Mouse (Mus musculus) E14TG2a.4 (cell line): ENCODE measurements around the gene Crim1.

Experiments
- H3K27me3 ChIP-seq: 2 replicates; pipeline ENCODE4 v1.6.1; 2014; ENCODE audit warnings: low read length, control low read depth; ENCODE audit not compliant: insufficient read depth
- H3K36me3 ChIP-seq: 2 replicates; pipeline ENCODE4 v1.6.1; 2014; ENCODE audit warnings: low read length, control low read depth; ENCODE audit not compliant: insufficient read depth
- H3K4me1 ChIP-seq: replicated peaks from 2 replicates; pipeline ENCODE4 v1.6.1; 2014; ENCODE audit warnings: low read depth, low read length, control low read depth
- H3K4me3 ChIP-seq: replicated peaks from 2 replicates; pipeline ENCODE4 v1.5.1; 2014; ENCODE audit warnings: mild to moderate bottlenecking, low read length
- H3K9me3 ChIP-seq: 2 replicates; pipeline ENCODE4 v1.6.1; 2014; ENCODE audit warnings: low read length, control low read depth
- CTCF ChIP-seq: conservative IDR thresholded peaks from 2 replicates; pipeline ENCODE4 v1.5.1; 2014; ENCODE audit warnings: low read length
- NANOG ChIP-seq: IDR thresholded peaks from 2 replicates; pipeline ENCODE4 v1.6.1; 2014; ENCODE audit warnings: borderline replicate concordance, low read length, mixed read lengths
- POU5F1 ChIP-seq: IDR thresholded peaks from 2 replicates; pipeline ENCODE4 v1.6.1; 2014; ENCODE audit warnings: low read length, borderline replicate concordance

Crim1 gene

GRCm38 (mm10) chr17:78352500-78352855 lies 152.4 kb downstream of the Crim1 start:
- Histone ChIP-seq H3K4me1 (no peaks in the 10 kb centered on the region), H3K9me3 (no peaks in the 10 kb centered on the region), H3K36me3 (no peaks in the 10 kb centered on the region), H3K4me3 (no peak overlapping the region), H3K27me3 (no peaks in the 10 kb centered on the region)
- no peak for TF ChIP-seq NANOG
- no peak for TF ChIP-seq CTCF
- no peak for TF ChIP-seq POU5F1

- Histone ChIP-seq H3K4me3 (no peak overlapping the region), H3K4me1 (no peaks in the 10 kb centered on the region), H3K27me3 (no peaks in the 10 kb centered on the region), H3K36me3 (no peaks in the 10 kb centered on the region), H3K9me3 (no peaks in the 10 kb centered on the region)
- TF ChIP-seq POU5F1 (no peak), CTCF (no peak), NANOG (no peak)
These were observed 154.4 kb downstream of the Crim1 start for GRCm38 (mm10) chr17:78354411-78354810.

DNA sequence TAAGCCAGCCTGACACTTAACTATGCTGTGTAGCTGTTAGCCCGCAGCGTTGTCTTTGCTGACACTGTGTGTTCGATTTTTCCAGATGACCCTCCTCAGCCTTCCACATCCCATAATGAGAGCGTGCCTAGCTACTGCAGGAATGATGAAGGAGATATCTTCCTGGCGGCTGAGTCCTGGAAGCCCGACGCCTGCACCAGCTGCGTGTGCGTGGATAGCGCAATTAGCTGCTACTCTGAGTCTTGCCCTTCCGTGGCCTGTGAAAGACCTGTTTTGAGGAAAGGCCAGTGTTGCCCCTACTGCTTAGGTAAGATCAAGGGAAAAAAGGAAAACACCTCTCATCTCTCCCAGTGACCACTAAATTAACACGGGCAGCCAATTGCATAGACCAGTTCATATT lies 154.8 kb downstream of the Crim1 start:
- no peak for TF ChIP-seq CTCF
- no peak for TF ChIP-seq POU5F1
- TF ChIP-seq NANOG, result no peak

GRCm38 (mm10) chr17:78355611-78356010 lies 155.6 kb downstream of the Crim1 start:
- TF ChIP-seq POU5F1, result no peak
- no peak for TF ChIP-seq NANOG
- no peak for TF ChIP-seq CTCF
- no peaks in the 10 kb centered on the region for H3K27me3 ChIP-seq
- H3K9me3 ChIP-seq, result no peaks in the 10 kb centered on the region
- H3K4me1 ChIP-seq, result no peaks in the 10 kb centered on the region
- no peak overlapping the region for H3K4me3 ChIP-seq
- H3K36me3 ChIP-seq, result no peaks in the 10 kb centered on the region

More for the DNA sequence above, 154.8 kb downstream of the Crim1 start:
- Histone ChIP-seq H3K9me3 (no peaks in the 10 kb centered on the region), H3K27me3 (no peaks in the 10 kb centered on the region), H3K4me1 (no peaks in the 10 kb centered on the region), H3K4me3 (no peak overlapping the region), H3K36me3 (no peaks in the 10 kb centered on the region)

DNA sequence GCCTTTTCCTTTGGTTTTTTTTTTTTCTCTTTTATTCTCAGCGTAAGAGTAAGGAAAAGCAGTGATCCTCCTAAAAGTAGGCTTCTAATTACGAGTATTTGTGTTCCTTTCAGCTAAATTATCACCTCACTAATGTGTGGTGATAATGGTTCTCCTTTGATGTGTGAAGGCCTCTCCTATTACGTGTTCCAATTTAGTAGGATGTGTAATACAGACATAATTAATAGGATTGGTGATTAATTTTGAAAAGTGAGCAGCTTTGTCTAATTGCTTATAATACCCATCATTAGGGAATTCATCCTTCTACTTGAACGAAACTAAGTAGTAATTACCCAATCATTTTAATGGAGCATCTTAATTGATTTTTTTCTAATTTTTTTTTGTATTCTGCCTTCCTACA lies 157.7 kb downstream of the Crim1 start:
- no peaks in the 10 kb centered on the region for H3K36me3 ChIP-seq
- H3K9me3 ChIP-seq, result no peaks in the 10 kb centered on the region
- no peaks in the 10 kb centered on the region for H3K4me1 ChIP-seq
- H3K27me3 ChIP-seq, result no peaks in the 10 kb centered on the region
- no peak overlapping the region for H3K4me3 ChIP-seq
- no peak for TF ChIP-seq POU5F1
- no peak for TF ChIP-seq CTCF
- TF ChIP-seq NANOG, result no peak

GRCm38 (mm10) chr17:78358251-78358726 lies 158.2 kb downstream of the Crim1 start:
- no peak overlapping the region for H3K4me3 ChIP-seq
- no peaks in the 10 kb centered on the region for H3K27me3 ChIP-seq
- TF ChIP-seq CTCF (no peak), POU5F1 (no peak)
- H3K4me1 ChIP-seq, result no peaks in the 10 kb centered on the region
- H3K9me3 ChIP-seq, result no peaks in the 10 kb centered on the region
- no peaks in the 10 kb centered on the region for H3K36me3 ChIP-seq

DNA sequence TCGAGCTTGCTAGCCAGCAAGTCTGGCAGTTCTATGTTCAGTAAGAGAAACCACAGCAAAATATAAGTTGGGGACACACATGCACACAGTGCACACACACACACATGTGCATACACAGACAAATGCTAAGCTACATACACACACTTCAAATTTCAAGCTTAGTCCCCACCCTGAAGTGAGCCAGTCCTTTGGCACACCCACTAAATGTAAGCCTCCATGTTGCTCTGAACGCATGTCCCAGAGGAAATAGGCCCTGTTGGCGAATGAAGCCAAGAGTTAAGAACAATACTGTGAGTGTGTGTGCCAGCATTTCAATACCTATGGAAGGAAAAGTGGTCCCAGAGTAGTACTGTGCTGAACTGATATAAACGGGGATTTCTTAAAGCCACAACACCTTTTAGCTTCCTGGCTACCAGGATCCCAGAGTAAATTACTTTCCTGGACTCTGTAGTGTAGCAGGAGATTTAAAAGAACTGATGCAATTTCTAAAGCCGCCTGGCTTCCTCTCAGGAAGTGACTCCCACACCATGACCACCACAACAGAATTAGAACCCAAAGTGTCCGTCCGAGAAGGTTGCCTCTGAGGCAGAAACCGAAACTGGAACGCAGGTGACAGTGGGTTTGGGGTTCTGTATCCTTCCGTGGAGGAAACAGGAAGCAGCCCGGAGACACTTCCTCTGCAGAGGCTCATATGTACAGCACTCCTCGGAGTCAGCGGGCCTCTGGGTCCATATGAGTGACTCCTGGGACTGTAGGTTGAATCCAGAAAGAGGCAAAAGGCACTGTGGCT lies 162.1 kb downstream of the Crim1 start:
- TF ChIP-seq CTCF (no peak), NANOG (no peak), POU5F1 (no peak)
- Histone ChIP-seq H3K4me3 (no peak overlapping the region), H3K9me3 (no peaks in the 10 kb centered on the region), H3K4me1 (no peaks in the 10 kb centered on the region), H3K27me3 (no peaks in the 10 kb centered on the region), H3K36me3 (no peaks in the 10 kb centered on the region)

- Histone ChIP-seq H3K4me3 (no peak overlapping the region), H3K4me1 (no peaks in the 10 kb centered on the region), H3K9me3 (no peaks in the 10 kb centered on the region), H3K27me3 (no peaks in the 10 kb centered on the region), H3K36me3 (no peaks in the 10 kb centered on the region)
- TF ChIP-seq NANOG, result no peak
- no peak for TF ChIP-seq CTCF
- TF ChIP-seq POU5F1, result no peak
These were observed 164.7 kb downstream of the Crim1 start for GRCm38 (mm10) chr17:78364555-78365302.
